Mouse (Mus musculus): ENCODE results near the gene Mpc1.

DNA sequence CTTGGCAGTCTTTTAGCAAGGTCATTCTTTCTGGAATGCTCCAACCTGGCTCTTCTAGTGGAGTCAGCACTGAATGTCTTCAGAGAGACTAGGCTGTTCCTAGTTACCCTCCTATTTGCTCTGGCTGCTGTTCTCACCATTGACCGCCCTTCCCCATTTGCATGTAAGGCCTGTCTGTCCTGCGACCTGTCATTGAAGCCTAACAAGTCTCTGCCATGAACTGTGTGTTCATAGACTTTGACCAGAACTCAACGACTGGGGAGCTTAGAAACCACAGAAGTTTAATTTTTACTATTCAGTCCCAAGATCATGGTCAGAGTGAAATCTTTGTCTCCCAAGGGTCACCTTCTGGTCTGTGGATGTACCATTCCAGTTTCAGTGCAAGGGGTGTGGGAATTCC, 31.3 kb downstream of the Mpc1 start:
- no peak for TF ChIP-seq MYOG (IDR thresholded peaks at IDR 0.05; ENCODE audit: control insufficient read depth, extremely low read depth, insufficient read length)
- TF ChIP-seq CTCF (IDR thresholded peaks at IDR 0.05; ENCODE audit: control insufficient read depth, insufficient read depth, insufficient read length), result no peak
- no peak for TF ChIP-seq MYOD1 (IDR thresholded peaks at IDR 0.05; ENCODE audit: control insufficient read depth, insufficient read length, low read depth)
- TF ChIP-seq MAX (IDR thresholded peaks at IDR 0.05), result no peak
- TF ChIP-seq FOSL1 (IDR thresholded peaks at IDR 0.05; ENCODE audit: insufficient read depth, low read length, poor library complexity, severe bottlenecking), result no peak

Data from C2C12 (cell line).